10 mouse cellular contexts compared by ENCODE assay signal in the genomic region with DNA sequence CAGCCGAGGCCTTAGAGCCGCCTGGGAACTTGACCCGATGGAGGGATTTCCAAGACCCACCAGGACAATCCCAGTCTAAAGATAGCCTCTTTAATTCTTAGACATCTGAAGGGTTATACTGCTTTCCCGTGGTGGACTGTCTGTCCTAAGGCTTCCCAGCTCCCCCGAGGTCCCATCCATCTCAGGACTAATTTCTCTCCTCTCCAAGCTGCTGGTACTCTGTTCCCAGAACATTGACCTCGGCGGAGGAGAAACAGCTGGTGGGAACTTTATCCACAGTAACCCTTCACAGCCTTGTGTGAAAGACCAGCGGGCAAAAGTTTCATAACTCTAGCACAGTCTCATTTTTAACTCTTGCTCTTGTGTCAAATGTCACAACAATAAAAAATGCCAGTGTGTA. TPM values are rescaled to one million over a fixed set of nuclear protein-coding genes. Genes with fewer than 3 reads are reported as not detected.
DNase-seq lines count a peak whose midpoint lies in the region; ATAC-seq and TF ChIP-seq lines count a peak whose summit lies in the region.
"Had no signal": no experiment of that assay in that cellular context is flagged by ENCODE, and none has a peak within 500 bp of the region (broad histone marks: within the 10 kb centered on the region; RNA-seq: fewer than 3 reads in every experiment).

No protein-coding gene starts in this region.

- peaks cover 3% of the 10 kb centered on the region; the same call in 1 of the 2 replicates for H3K4me1 ChIP-seq in brown adipose tissue, adult 24 weeks (ENCODE audit: control insufficient read depth, insufficient read depth, insufficient read length, low read length)
- H3K4me1 ChIP-seq in forebrain, embryonic 11.5 days (replicated peaks; ENCODE audit: control insufficient read depth, insufficient read depth, low read length): no peaks in the 10 kb centered on the region
- no peaks in the 10 kb centered on the region for H3K4me1 ChIP-seq in midbrain, postnatal 0 days (ENCODE audit: insufficient read depth, low read length)

- DNase-seq in adrenal gland, postnatal 14 days: peak; percentile 24
- DNase-seq in adrenal gland, adult 2 months: no peak
- DNase-seq in kidney, adult 9 months: peak; percentile 45
- DNase-seq in lung, postnatal 10 days: peak; percentile 75
- no peak for DNase-seq in forebrain, embryonic 11.5 days (ENCODE audit: low spot score)
- DNase-seq in cerebellum, postnatal 14 days: no peak
- DNase-seq in midbrain, postnatal 0 days (ENCODE audit: low spot score): no peak
- DNase-seq: cerebellum, adult 9-11 months; right cerebral cortex, postnatal 14 days had no signal

- H3K9ac ChIP-seq in forebrain, embryonic 11.5 days (ENCODE audit: low read length): no peak overlapping the region
- H3K9ac ChIP-seq in midbrain, postnatal 0 days (replicated peaks; ENCODE audit: low read length, poor library complexity, severe bottlenecking): no peak overlapping the region

- H3K9me3 ChIP-seq in forebrain, embryonic 11.5 days (ENCODE audit: control insufficient read depth, low read length): no peaks in the 10 kb centered on the region
- H3K9me3 ChIP-seq in midbrain, postnatal 0 days (ENCODE audit: low read length): no peaks in the 10 kb centered on the region

- H3K36me3 ChIP-seq in forebrain, embryonic 11.5 days (ENCODE audit: control insufficient read depth, insufficient read depth, low read length): no peaks in the 10 kb centered on the region
- H3K36me3 ChIP-seq in midbrain, postnatal 0 days (ENCODE audit: insufficient read depth, low read length): peaks cover 4% of the 10 kb centered on the region; the same call in 1 of the 2 replicates

- H3K27me3 ChIP-seq in forebrain, embryonic 11.5 days (ENCODE audit: control insufficient read depth, insufficient read depth, low read length): no peaks in the 10 kb centered on the region
- no peaks in the 10 kb centered on the region for H3K27me3 ChIP-seq in midbrain, postnatal 0 days (ENCODE audit: insufficient read depth, low read length)

- ATAC-seq in forebrain, embryonic 11.5 days (replicated peaks; ENCODE audit: low FRiP score): no peak
- no peak for ATAC-seq in midbrain, postnatal 0 days (ENCODE audit: low FRiP score)

- H3K27ac ChIP-seq in brown adipose tissue, adult 24 weeks (replicated peaks; ENCODE audit: low read depth, low read length): peak overlapping the region; percentile 50
- no peak overlapping the region for H3K27ac ChIP-seq in forebrain, embryonic 11.5 days (ENCODE audit: low read depth, low read length)
- H3K27ac ChIP-seq in midbrain, postnatal 0 days (ENCODE audit: low read depth, low read length): no peak overlapping the region

- TF ChIP-seq CTCF in midbrain, postnatal 0 days (IDR thresholded peaks at IDR 0.05): no peak

- no peak overlapping the region for H3K4me2 ChIP-seq in forebrain, embryonic 11.5 days (ENCODE audit: low read depth, low read length, severe bottlenecking)
- no peak overlapping the region for H3K4me2 ChIP-seq in midbrain, postnatal 0 days (ENCODE audit: low read depth, low read length, poor library complexity, severe bottlenecking)

- 77% methylated on average over 8 of the region's 8 CpGs for WGBS in forebrain, embryonic 11.5 days
- WGBS in midbrain, postnatal 0 days: 79% methylated on average over 8 of the region's 8 CpGs

- H3K4me3 ChIP-seq in brown adipose tissue, adult 24 weeks (ENCODE audit: insufficient read depth, low read depth, low read length): no peak overlapping the region
- no peak overlapping the region for H3K4me3 ChIP-seq in forebrain, embryonic 11.5 days (ENCODE audit: low read depth, low read length)
- H3K4me3 ChIP-seq in midbrain, postnatal 0 days (ENCODE audit: low read depth, low read length): no peak overlapping the region

RNA-seq across cellular contexts. Expression of a gene that starts 25.1 kb away (rescaled TPM):
- 6.7 and 7.0 TPM in 2 replicates for total RNA-seq in adrenal gland, postnatal 14 days (2021)
- 1 to 10 TPM; 2.3 to 2.9 TPM for total RNA-seq in adrenal gland, adult 2 months (2021)
- 2.6 and 3.3 TPM in 2 replicates for polyA plus RNA-seq in adrenal gland, adult 2 months (2012; rRNA removed)
- 1.4 and 1.6 TPM in 2 replicates for polyA plus RNA-seq in brown adipose tissue, adult 24 weeks (2012; ENCODE audit: insufficient read depth, insufficient read length, missing spikeins)
- polyA plus RNA-seq in forebrain, embryonic 11.5 days (2014; fragmentation: Nextera tagmentation; extraction: Ambion mirVana): 66.9 and 69.3 TPM in 2 replicates
- 25.0 and 27.8 TPM in 2 replicates for total RNA-seq in midbrain, postnatal 0 days (2014; rRNA removed)
- polyA plus RNA-seq in midbrain, postnatal 0 days (2015; fragmentation: Nextera tagmentation; extraction: Ambion mirVana): 24.7 and 27.3 TPM in 2 replicates

Comparison
In these comparisons a context has a peak if more than half of its experiments do, and no peak if none do; other contexts are left out.
1. DNase-seq: peak in adrenal gland, postnatal 14 days (single experiment), kidney, adult 9 months (single experiment) and lung, postnatal 10 days (single experiment); none in adrenal gland, adult 2 months (single experiment), forebrain, embryonic 11.5 days (single experiment), cerebellum, postnatal 14 days (0 of 2) and midbrain, postnatal 0 days (single experiment).